Mouse (Mus musculus) liver, embryonic 13.5 days (tissue): ENCODE data around the gene Aes. TPM values are rescaled to one million over a fixed set of nuclear protein-coding genes. Genes with fewer than 3 reads are reported as not detected.
A peak's percentile ranks its signal among the peaks of the same experiment; 100 is the strongest.

Experiments
- ATAC-seq: fragments of 200-750 bp; cut with Nextera tagmentation; 2 replicates; pipeline ENCODE4 v1.8.0; 2017; ENCODE audit warnings: low read depth, mild to moderate bottlenecking, moderate number of reproducible peaks, moderate library complexity
- DNase-seq: peaks from one replicate; pipeline ENCODE4 v3.0.0; 2022
- H3K27ac ChIP-seq: fragments of 300-500 bp; sonication (generic); 2 replicates; pipeline ENCODE4 v1.5.1; 2015; ENCODE audit warnings: moderate library complexity, mild to moderate bottlenecking, inconsistent platforms
- H3K27me3 ChIP-seq: fragments of 300-500 bp; sonication (generic); 2 replicates; pipeline ENCODE4 v1.6.1; 2015; ENCODE audit warnings: mild to moderate bottlenecking, inconsistent platforms
- H3K36me3 ChIP-seq: fragments of 300-500 bp; sonication (generic); 2 replicates; pipeline ENCODE4 v1.6.1; 2015; ENCODE audit warnings: mild to moderate bottlenecking, inconsistent platforms
- H3K4me1 ChIP-seq: fragments of 300-500 bp; sonication (generic); replicated peaks from 2 replicates; pipeline ENCODE4 v1.6.1; 2015; ENCODE audit warnings: inconsistent platforms
- H3K4me2 ChIP-seq: fragments of 300-500 bp; sonication (generic); 2 replicates; pipeline ENCODE4 v1.6.1; 2015; ENCODE audit warnings: inconsistent platforms, mild to moderate bottlenecking, moderate library complexity
- H3K4me3 ChIP-seq: fragments of 300-500 bp; sonication (generic); replicated peaks from 2 replicates; pipeline ENCODE4 v1.5.1; 2015; ENCODE audit warnings: mild to moderate bottlenecking, inconsistent platforms
- H3K9ac ChIP-seq: fragments of 300-500 bp; sonication (generic); 2 replicates; pipeline ENCODE4 v1.6.1; 2015; ENCODE audit warnings: mild to moderate bottlenecking, inconsistent platforms
- H3K9me3 ChIP-seq: fragments of 300-500 bp; sonication (generic); replicated peaks from 2 replicates; pipeline ENCODE4 v1.6.1; 2016; ENCODE audit warnings: inconsistent platforms
- WGBS: fragments of 180-500 bp; shearing (Covaris S2); methylation state at CpG from one replicate; pipeline ENCODE4 v1.1.7; 2015; ENCODE audit not compliant: insufficient replicate concordance; 5-methylcytosine and 5-hydroxymethylcytosine counted together
- polyA plus RNA-seq: library from polyadenylated mRNA; unstranded; fragments of >200 nt; fragmentation: Nextera tagmentation; extraction: Ambion mirVana; gene quantifications from 2 replicates; pipeline ENCODE4 v1.2.1, GENCODE M21; 2015

Aes gene
- polyA plus RNA-seq, 1 experiment from 2014 or later = 215 TPM

DNA sequence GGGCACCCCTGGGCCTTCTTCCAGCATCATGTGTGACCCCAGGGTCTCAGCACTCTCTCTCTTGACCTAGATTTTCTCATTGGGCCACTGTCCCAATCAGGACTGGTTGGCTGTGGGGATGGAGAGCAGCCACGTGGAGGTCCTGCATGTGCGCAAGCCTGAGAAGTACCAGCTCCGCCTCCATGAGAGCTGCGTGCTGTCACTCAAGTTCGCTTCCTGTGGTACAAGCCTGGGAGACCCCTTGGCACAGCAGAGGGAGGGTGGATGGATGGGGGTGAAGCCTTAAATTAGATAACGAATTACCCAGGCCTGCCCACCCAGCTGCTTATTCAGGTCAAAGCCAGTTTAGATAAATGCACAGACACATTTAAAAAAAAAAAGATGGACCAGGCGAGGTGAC is 29.5 kb downstream of the Aes start:
- DNase-seq (no peak), ATAC-seq (no peak)
- WGBS = 48% methylated on average over 7 of the region's 7 CpGs

DNA sequence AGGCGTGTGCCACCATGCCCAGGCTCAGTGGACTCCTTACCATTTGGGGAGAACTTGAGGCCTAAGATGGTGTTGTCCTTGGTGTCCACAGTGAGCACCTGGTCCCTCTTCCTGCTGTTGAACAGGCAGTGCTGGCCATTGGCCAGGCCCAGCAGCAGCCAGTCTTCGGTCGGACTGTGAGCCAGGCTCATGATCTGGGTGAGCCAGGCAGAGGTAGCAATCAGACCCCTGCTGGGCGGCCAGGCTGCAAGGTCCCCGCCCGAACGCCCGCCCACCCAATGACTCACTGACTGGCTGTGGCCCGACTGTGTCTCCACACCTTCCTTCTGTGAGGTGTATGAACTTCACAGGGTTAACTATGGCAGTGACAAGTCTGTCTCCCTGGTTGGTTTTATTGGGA is 32.6 kb downstream of the Aes start:
- H3K9me3 ChIP-seq = no peaks in the 10 kb centered on the region
- 0 out of 2 replicates have a peak, but pooled peaks cover 4% of the 10 kb centered on the region for H3K36me3 ChIP-seq
- ATAC-seq (no peak), DNase-seq (no peak)
- H3K27ac ChIP-seq = no peak overlapping the region
- peaks cover 66% of the 10 kb centered on the region for H3K27me3 ChIP-seq
- H3K9ac ChIP-seq = no peak overlapping the region
- peaks cover 18% of the 10 kb centered on the region for H3K4me1 ChIP-seq
- 52% methylated on average over 9 of the region's 9 CpGs for WGBS
- no peak overlapping the region for H3K4me3 ChIP-seq
- H3K4me2 ChIP-seq = no peak overlapping the region

More for the DNA sequence above, 29.5 kb downstream of the Aes start:
- H3K9ac ChIP-seq = no peak overlapping the region
- H3K9me3 ChIP-seq = no peaks in the 10 kb centered on the region
- H3K4me3 ChIP-seq = no peak overlapping the region
- no peaks in the 10 kb centered on the region; the same call in 1 of the 2 replicates for H3K4me1 ChIP-seq
- no peak overlapping the region for H3K27ac ChIP-seq
- H3K36me3 ChIP-seq = 0 out of 2 replicates have a peak, but pooled peaks cover 4% of the 10 kb centered on the region
- peaks cover 44% of the 10 kb centered on the region for H3K27me3 ChIP-seq
- no peak overlapping the region for H3K4me2 ChIP-seq

DNA sequence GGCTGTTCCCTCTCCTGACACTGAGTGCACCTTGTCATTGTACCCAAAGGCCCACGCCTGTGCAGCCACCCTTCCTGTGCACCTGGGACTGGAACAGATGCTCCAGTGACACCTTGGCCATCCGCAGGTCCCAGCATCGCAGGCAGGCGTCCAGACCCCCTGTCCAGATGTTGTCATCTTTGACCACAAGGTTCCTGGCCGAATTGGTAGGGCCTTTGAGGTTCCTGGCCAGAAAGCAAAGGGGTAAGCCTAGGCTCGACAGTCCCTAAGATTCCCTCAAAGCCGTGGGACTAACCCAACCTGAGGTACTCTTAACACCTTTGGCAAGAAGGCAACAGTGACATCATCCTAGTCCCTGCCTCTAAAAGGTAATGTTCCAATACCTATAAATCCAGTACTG is 33.3 kb downstream of the Aes start:
- Histone ChIP-seq H3K9me3 (no peaks in the 10 kb centered on the region), H3K4me3 (no peak overlapping the region), H3K27me3 (peaks cover 73% of the 10 kb centered on the region), H3K4me1 (peaks cover 26% of the 10 kb centered on the region), H3K9ac (no peak overlapping the region), H3K27ac (no peak overlapping the region), H3K4me2 (no peak overlapping the region), H3K36me3 (0 out of 2 replicates have a peak, but pooled peaks cover 4% of the 10 kb centered on the region)
- WGBS = 60% methylated on average over 7 of the region's 7 CpGs
- ATAC-seq (no peak), DNase-seq (no peak)

DNA sequence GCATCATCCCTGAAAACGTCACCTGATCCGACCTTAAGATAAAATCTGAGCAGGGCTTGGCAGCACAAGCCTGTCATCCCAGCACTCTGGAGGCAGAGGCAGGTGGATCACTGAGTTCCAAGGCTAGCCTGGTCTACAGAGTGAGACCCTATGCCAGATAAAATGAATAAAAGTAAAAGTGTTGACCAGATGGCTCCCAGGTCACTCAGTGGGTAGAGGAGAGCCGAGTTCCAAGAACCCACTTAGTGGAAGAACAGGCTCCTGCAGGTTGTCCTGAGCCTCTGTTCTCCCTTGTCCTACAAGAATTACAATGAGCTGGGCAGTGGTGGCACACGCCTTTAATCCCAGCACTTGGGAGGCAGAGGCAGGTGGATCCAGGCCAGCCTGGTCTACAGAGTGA is 33.9 kb downstream of the Aes start:
- Histone ChIP-seq H3K9ac (no peak overlapping the region), H3K27ac (no peak overlapping the region), H3K27me3 (peaks cover 76% of the 10 kb centered on the region), H3K4me2 (no peak overlapping the region), H3K4me3 (no peak overlapping the region), H3K9me3 (no peaks in the 10 kb centered on the region), H3K36me3 (no peaks in the 10 kb centered on the region), H3K4me1 (peaks cover 32% of the 10 kb centered on the region)
- WGBS = 58% methylated on average over 4 of the region's 4 CpGs
- ATAC-seq (no peak), DNase-seq (no peak)

DNA sequence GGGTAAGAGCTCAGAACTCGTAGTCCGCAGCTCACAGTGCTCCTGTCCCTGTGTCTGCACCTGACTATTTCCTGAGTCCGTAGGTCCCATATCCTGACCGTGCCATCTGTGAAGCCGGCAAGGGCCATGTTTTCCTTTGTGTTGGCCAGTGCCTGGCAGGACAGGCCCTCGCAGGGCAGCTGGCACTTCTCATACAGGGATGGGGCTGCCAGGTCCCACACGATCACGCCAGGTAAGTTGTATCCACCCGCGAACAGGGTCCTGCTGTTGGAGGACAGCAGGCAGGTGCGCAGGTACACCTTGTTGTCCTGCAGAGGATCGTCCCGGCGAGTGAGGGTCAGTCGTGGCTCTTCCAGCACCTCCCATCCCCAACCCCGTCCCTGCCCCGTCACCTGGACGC is 34.6 kb downstream of the Aes start:
- DNase-seq (no peak), ATAC-seq (no peak)
- Histone ChIP-seq H3K4me2 (no peak overlapping the region), H3K9ac (no peak overlapping the region), H3K4me3 (no peak overlapping the region), H3K36me3 (no peaks in the 10 kb centered on the region), H3K4me1 (peaks cover 39% of the 10 kb centered on the region), H3K9me3 (no peaks in the 10 kb centered on the region), H3K27ac (no peak overlapping the region), H3K27me3 (peaks cover 74% of the 10 kb centered on the region)
- WGBS = 71% methylated on average over 18 of the region's 18 CpGs

DNA sequence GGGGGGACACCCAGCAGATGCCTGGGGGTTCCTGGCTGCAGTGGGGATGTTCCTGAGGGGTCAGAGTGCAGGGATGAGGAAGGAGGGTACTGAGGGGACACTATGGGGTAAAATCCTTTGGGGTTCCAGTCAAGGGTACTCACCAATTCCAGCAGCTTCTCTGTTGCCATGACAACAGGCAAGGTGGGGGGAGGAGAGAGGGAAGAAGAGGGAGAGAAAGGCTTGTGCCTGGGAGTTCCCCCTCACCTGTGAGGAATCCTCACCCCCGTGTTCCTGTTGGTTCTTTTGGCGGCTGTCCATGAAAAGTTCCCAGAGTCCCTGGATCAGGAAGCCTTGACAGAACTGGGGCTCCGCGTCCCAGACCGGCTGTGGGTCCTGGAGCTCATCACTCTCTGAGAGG is 36.3 kb downstream of the Aes start:
- H3K9ac ChIP-seq = no peak overlapping the region
- H3K4me2 ChIP-seq = no peak overlapping the region
- H3K9me3 ChIP-seq = no peaks in the 10 kb centered on the region
- H3K36me3 ChIP-seq = no peaks in the 10 kb centered on the region
- ATAC-seq = no peak
- WGBS = 36% methylated on average over 5 of the region's 5 CpGs
- H3K27ac ChIP-seq = no peak overlapping the region
- no peak overlapping the region for H3K4me3 ChIP-seq
- H3K27me3 ChIP-seq = peaks cover 76% of the 10 kb centered on the region
- no peak for DNase-seq
- peaks cover 55% of the 10 kb centered on the region for H3K4me1 ChIP-seq

DNA sequence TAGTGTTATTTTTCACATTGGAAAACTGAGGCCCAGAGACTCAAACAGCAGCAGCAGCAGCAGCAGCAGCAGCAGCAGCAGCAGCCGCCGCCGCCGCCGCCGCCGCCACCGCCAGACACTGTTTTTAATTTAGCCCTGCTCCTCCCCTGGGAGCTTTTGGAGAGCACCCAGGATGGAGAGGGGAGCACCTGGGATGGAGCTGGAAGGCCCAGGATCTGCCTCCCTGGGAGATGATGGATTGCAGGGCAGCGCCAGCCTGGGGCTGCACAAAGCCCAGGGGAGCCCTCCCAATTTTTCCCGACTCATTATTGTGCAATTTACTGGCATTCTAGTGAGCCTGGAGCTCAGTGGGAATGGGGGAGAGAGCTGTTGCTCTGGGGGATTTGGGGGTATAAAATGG is 37.3 kb downstream of the Aes start:
- H3K36me3 ChIP-seq = no peaks in the 10 kb centered on the region
- peak overlapping the region; percentile 30; the same call in 1 of the 2 replicates for H3K4me3 ChIP-seq
- no peak overlapping the region for H3K27ac ChIP-seq
- peaks cover 65% of the 10 kb centered on the region for H3K4me1 ChIP-seq
- no peak overlapping the region; the same call in 1 of the 2 replicates for H3K9ac ChIP-seq
- H3K4me2 ChIP-seq = peak overlapping the region; percentile 55
- DNase-seq = no peak
- 7% methylated on average over 10 of the region's 10 CpGs for WGBS
- no peak for ATAC-seq
- H3K9me3 ChIP-seq = no peaks in the 10 kb centered on the region
- peaks cover 76% of the 10 kb centered on the region for H3K27me3 ChIP-seq

DNA sequence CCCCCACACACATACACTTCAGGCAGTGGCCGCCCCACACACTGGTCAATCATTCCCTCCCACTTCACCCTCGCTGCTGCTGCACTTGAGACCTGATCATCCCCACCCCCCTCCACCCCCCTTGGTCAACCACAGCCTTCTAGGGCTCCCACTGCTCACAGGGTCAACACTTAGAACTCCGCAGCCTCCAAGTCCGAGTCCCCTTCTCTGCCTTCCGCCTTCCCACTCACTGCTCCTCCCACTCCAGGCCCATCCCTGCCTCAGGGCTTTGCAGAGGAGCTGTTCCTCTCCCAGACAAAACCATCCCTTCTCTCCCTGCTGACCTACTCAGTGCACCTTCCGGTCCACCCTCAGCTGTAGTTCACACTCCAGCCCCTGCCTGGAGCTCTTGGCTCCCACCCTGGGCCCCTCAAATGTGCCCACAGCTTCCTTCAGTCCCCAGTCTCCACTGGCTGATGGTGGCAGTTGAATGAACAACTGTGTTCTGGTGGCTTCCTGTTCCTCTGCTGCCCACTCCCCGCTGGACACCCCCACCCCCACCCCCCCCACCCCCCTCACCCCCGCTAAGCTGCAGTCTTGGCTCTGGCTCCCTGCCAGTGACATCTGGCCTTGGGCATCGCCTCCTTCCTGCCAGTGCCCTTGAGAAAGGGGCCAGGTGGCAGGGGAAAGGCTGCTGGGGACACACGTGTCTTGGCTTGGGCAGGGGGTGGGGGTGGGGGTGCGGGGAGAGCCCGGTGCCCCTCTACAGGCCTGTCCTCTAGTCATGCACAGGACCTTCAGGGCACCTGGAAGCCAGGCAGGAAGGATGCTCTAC is 38.1 kb downstream of the Aes start:
- Histone ChIP-seq H3K27me3 (peaks cover 69% of the 10 kb centered on the region), H3K4me3 (peak overlapping the region; percentile 30), H3K9ac (no peak overlapping the region), H3K4me2 (peak overlapping the region; percentile 55), H3K36me3 (no peaks in the 10 kb centered on the region), H3K9me3 (no peaks in the 10 kb centered on the region), H3K27ac (no peak overlapping the region), H3K4me1 (peaks cover 71% of the 10 kb centered on the region)
- ATAC-seq (peak; percentile 13; the same call in 1 of the 2 replicates), DNase-seq (no peak)
- WGBS = 7% methylated on average over 12 of the region's 12 CpGs

DNA sequence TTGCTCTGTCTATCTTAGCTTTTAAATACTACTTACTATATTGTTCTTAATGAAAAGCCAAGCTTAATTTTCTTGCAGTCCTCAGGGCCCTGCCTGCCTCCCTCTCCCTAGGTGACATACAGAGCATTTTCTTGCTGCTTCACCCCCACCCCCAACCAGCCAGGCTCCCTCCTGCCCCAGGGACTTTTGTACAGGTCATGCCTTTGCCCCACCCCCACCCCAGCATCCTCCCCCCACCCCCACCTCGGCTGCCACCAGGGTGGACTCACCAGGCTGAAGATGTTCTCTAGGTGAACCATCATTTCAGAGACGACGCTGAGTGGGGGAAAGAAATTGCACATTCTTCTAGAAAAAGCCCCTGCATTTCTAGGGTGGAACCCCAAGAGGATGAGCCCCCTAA is 39.1 kb downstream of the Aes start:
- no peak for DNase-seq
- H3K4me2 ChIP-seq = no peak overlapping the region
- no peak overlapping the region for H3K27ac ChIP-seq
- H3K9ac ChIP-seq = no peak overlapping the region
- peaks cover 60% of the 10 kb centered on the region for H3K27me3 ChIP-seq
- WGBS = 38% methylated on average over 3 of the region's 3 CpGs
- peaks cover 81% of the 10 kb centered on the region for H3K4me1 ChIP-seq
- H3K4me3 ChIP-seq = no peak overlapping the region
- no peak for ATAC-seq
- H3K9me3 ChIP-seq = no peaks in the 10 kb centered on the region
- no peaks in the 10 kb centered on the region for H3K36me3 ChIP-seq

DNA sequence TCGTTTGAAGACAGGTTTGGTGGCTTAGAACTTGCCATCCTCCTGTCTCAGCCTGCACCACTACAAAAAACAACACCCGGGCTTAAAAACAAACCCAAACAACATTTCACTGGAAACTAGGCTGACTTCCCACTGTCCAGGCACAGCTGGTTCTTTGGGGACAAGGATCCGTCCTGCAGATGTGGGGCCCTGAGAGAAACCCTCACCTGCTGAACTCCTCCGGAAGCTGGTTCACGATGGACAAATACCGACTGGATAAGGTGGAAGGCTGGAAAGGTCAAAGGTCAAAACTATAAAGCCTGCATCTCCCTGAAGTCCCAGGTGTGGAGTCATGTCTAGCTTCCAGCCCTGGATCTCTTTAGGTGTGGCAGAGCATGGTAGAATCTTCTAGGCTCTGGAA is 39.6 kb downstream of the Aes start:
- Histone ChIP-seq H3K4me3 (no peak overlapping the region), H3K27ac (no peak overlapping the region), H3K36me3 (no peaks in the 10 kb centered on the region), H3K9ac (no peak overlapping the region), H3K27me3 (peaks cover 56% of the 10 kb centered on the region), H3K9me3 (no peaks in the 10 kb centered on the region), H3K4me2 (no peak overlapping the region), H3K4me1 (peaks cover 82% of the 10 kb centered on the region)
- 55% methylated on average over 6 of the region's 6 CpGs for WGBS
- DNase-seq = no peak
- ATAC-seq = no peak

DNA sequence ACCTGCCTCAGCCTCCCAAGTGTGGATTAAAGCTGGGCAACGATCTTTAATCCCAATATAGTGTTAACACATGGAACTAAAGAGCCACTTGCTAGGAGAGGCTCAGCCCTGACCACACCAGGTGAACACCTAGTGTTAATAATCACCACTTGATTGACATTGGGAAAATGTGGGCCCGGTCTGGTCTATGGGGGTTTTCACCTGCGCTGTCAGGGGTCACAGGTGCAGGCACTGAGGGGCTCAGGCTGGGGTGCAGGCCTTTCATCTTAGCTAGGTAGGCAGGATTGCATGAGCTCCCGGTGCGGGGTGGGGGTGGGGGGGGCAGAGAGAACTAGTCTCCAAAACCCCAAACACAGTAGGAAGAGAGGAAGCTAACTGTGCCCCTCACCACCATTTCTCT is 40.3 kb downstream of the Aes start:
- Histone ChIP-seq H3K9ac (no peak overlapping the region), H3K9me3 (no peaks in the 10 kb centered on the region), H3K27me3 (peaks cover 48% of the 10 kb centered on the region), H3K36me3 (no peaks in the 10 kb centered on the region), H3K4me1 (peaks cover 89% of the 10 kb centered on the region), H3K4me3 (no peak overlapping the region), H3K27ac (no peak overlapping the region), H3K4me2 (no peak overlapping the region)
- ATAC-seq = no peak
- 64% methylated on average over 5 of the region's 5 CpGs for WGBS
- DNase-seq = no peak

DNA sequence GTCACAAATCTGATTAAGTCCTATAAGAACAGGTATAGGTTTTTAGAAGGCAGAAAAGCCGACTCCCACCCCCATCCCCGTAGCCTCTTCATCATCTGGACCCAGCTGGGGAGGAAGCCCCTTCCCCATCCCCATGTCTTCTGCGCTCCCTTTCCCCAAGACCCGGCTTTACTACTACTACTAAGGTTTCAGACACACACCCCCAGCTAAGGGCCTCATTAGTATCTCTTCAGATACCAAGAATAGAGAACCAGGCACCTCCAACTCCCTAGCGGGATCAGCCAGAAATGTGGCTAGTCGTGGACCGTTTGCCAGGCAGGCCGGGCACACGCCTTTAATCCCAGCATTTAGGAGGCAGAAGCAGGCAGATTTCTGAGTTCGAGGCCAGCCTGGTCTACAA is 40.8 kb downstream of the Aes start:
- peak overlapping the region; percentile 73 for H3K4me2 ChIP-seq
- H3K9ac ChIP-seq = no peak overlapping the region
- H3K4me1 ChIP-seq = peaks cover 92% of the 10 kb centered on the region
- no peaks in the 10 kb centered on the region for H3K36me3 ChIP-seq
- ATAC-seq (no peak), DNase-seq (no peak)
- WGBS = 30% methylated on average over 10 of the region's 10 CpGs
- peak overlapping the region; percentile 39 for H3K27ac ChIP-seq
- peak overlapping the region; percentile 42; the same call in 1 of the 2 replicates for H3K4me3 ChIP-seq
- peaks cover 44% of the 10 kb centered on the region for H3K27me3 ChIP-seq
- no peaks in the 10 kb centered on the region for H3K9me3 ChIP-seq
